Mouse (Mus musculus) gastrocnemius, postnatal 36 days (tissue): ENCODE data around the gene Sumf1. TPM values are rescaled to one million over a fixed set of nuclear protein-coding genes. Genes with fewer than 3 reads are reported as not detected.

Experiments used
- DNase-seq, 2 experiments: peaks; one replicate each; pipeline ENCODE4 v3.0.0; 2022
- intact Hi-C: fragments of 180-260 bp; cut with DNase I; formaldehyde crosslinking; loops from one replicate; pipeline ENCODE4 v1.15.1; 2025
- total RNA-seq, 2 experiments: library from RNA; stranded (reverse); gene quantifications; 2 replicates each; pipeline ENCODE4 v1.2.3; 2021

Gene Sumf1
- total RNA-seq, 2 experiments from 2014 or later: 7.6 to 8.4 TPM

DNA sequence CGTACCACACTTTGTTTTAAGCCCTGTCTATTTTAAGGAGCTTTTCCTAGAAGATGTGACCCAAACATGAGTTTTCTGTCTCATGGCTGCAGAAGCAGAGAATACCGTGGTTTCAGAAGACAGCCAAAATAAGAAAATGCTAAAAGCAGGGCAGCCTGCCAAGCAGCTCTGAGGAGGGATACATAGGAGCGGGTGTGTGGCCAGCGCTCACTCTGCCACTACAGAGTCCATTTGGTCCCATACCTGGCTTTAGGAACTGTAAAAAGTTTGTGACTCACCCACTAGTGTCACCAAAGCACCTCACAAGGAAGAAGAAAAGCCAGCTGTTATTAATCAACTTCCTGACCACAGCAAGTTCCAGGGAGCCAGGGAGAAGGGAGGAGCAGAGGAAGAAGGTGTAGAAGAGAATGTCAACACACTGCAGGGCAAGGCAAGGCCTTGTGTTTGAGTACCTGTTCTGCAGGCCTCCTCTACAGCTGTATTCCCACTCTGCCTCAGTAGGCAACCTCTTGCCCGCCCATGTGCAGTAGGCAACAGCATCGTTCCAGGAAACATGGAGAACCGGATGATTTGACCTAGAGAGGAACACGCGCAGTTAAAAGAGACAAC, 32.6 kb downstream of the Sumf1 start:
- DNase-seq: no peak
- intact Hi-C loops: no loop called here

DNA sequence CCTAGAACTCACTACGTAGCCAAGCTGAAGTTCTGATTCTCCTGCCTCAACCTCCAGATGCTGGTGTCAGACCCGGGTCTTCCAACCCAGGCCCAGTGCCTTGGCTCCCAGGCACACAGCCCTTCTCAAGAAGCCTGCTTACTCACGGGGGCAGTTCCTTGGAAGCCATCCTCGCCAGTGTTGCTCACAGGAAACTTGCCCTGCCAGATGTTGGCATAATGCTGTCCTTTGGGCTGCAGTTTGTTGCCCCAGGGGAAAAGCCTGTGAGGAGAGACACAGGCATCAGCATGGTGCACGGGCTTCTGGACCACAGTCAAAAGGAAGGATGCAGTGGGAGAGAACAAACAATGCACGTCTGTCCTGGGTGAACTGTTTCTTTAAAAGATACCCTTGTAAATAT, 33.3 kb downstream of the Sumf1 start:
- intact Hi-C loops: no loop called here
- no peak for DNase-seq

DNA sequence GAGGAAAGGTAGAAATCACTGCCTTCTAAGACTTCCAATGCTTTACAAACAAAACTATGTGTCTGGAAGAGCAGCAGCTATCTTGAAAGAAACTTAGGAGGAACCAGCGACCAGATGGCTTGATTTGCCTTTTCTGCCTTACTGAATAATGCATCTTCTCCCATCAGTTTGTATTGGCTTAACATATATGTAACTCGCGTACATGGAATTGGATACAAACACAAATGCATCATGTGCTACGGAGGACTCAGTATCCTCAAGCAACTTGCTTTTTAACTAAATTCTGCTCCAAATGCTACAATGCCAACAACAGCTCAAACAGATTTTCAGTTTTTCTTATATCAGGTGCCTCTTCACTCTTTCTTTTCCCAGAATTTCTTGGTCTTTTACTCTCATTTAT, 36.1 kb downstream of the Sumf1 start:
- intact Hi-C loops: no loop called here
- no peak for DNase-seq

DNA sequence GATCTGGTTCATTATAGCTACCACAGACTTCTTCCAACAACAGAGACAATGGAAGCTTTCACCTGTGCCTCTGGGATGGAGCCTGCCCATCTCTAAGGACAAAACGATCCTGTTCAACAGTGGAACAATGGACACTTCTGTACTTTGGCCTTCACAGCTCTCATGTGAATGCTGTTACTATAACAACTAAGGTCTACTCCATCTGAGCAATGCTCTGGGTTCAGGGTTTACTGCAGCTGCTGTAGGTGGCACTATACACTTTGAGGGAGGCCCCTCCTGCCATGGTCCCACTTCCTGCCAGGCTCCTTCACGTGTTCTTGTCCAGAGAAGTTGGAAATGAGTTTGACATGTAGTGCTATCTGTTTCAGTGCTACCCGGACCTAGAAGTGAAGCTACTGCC, 36.9 kb downstream of the Sumf1 start:
- no peak for DNase-seq
- intact Hi-C loops: no loop called here

DNA sequence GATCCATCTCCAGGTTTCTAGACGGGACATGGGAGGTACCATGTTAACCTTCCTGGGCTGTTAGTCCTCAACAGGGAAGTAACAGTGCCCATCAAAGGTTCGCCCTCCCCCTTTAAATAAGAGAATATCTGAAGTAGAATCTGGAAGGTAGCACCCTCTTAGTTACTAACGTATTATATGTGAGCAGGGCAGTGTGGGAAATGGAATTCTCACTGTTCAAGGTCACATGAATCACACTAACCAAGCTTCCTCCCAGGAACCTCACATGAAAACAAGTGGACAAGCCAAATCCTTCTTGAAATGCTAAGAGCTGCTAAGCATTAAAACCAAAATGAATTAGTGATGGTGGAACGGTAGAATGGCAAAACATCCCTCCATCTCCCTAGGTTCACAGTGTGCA, 38.7 kb downstream of the Sumf1 start:
- intact Hi-C loops: no loop called here

DNA sequence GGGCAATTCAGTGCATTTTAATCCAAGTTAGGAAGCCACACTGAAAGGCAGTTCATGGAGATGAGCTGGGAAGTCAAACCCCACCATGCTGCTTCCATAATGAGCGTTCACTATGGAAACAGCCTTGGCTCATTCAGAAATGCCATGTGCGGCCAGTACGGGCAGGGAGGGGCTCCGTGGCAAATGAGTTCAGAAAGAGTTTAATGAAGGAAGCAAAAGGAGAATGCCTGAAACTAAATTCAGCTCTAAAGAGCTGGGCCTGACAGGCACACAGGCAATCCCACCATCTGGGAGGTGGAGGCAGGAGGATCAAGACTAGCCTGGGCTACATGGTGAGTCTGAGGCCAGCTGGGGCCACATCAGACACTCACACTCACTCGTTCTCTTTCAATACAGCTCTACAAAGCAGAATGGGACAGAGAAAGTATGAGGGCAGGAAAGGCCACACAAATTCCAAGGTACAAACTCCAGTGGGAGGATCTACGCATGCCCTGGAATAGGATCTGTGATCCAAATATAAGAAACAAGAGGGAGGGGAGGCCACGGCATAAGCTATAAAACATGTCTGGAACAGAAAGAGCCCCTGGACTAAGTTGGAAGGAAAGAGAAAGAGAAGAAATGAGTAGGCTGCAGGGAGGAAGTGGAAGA, 39.3 kb downstream of the Sumf1 start:
- no peak for DNase-seq
- intact Hi-C loops: no loop called here

More for the DNA sequence above, 38.7 kb downstream of the Sumf1 start:
- no peak for DNase-seq

DNA sequence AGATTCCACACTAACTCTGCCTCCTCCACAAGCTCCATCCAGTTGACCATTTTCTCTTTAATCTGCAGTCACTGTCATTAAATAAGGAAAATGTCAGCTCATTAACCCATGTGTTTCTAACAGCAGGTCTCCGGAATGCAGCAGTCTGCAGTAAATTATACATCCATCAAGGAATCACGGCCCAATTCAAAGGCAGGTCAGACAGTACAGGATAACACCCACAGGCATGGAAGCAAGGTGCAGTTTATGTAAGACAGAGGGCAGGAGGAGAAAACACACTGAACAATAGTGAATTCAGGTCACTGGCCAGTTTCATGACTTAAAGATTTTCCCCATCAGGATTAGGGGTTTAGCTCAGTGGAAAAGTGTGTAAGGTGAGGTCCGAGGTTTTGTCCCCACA, 40.1 kb downstream of the Sumf1 start:
- DNase-seq: no peak
- intact Hi-C loops: no loop called here

DNA sequence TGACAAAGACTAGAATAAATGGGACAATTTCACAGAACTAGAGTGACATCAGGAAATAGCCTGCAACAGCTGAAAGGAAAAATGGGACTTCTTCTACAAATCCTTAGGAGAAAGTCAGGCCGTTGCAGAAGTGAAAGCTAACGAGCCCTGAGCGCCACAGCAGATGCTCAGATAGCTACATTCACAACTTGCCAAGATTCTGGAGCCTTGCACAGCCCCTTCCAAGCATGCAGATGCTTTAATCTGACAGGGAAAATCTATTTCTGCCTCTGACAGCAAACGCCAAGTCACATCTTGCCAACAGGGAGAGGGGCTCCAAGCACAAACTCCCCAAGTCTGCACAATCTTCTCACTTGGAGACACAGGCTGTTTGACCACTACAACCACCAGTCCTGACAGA, 42.6 kb downstream of the Sumf1 start:
- intact Hi-C loops: no loop called here
- no peak for DNase-seq

DNA sequence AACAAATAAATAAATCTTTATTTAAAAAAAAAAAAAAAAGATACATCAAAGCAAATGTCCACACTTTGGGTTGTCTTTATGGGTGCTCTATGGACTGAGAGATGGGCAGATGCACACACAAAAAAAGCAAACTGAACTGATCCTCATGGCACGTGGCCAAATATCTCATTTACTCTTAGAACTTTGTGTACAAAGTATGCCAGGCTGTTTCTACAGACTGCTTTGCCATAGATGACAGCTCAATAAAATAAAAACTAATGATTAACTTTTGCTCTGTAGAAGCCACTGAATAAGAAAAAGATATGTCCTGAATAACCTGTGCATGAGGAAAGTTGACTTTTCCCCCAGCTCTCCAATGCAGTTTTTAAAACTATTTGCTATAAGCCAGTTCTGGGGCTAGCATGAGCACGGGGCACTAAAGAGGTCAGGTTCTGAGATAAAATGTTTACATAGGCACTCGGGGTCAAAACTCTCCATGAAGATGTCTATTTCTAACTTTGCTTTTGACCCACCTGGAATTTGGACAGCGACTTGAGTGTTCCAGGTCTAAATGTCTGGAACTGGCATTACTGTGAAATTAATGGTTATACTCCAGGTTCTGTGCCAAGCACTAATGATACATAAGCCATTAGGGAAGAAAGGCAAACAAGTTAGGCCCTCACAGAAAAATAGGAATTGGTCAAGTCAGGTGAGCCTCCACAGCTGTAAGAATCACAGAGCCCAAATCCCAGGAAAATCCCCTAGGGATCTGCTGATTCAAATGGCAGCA, 44.5 kb downstream of the Sumf1 start:
- DNase-seq: no peak
- intact Hi-C loops: no loop called here

DNA sequence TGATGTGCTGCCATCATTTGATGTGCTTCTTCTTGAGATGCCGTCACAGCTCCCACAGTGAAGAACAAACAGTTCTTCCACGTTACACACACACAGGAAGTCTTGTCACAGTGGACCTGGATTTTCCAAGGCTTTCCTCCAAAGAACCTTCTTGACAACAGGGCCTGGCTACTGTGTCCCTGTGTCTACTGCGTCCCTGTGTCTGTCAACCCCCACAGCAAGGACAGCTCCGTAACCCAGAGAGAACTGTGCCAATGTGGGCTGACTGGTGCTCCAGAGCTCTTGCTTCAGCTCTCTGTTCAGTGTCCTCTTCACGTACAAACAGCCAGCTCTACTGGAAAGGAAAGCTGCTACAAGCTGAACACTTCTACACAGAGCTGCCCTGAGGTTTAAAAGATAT, 48.4 kb downstream of the Sumf1 start:
- intact Hi-C loops: no loop called here
- no peak for DNase-seq

DNA sequence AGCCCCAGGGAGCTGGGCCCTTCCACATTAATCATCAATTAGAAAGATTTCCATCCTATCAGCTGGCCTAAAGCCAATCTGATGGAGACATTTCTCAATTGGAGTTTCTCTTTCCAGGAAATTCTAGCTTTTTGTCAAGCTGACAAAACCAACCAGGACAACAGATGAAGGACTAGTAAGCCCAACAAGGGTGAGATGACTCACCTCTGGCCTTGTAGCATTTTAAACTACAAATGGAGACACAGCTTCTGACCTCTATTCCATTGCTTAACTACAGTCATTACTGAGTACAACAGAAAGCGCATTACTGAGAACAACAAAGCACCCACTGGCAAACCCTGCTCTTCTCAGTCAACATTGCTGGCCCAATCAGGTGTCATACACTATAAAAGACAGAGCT, 49.1 kb downstream of the Sumf1 start:
- intact Hi-C loops: no loop called here
- DNase-seq: no peak

DNA sequence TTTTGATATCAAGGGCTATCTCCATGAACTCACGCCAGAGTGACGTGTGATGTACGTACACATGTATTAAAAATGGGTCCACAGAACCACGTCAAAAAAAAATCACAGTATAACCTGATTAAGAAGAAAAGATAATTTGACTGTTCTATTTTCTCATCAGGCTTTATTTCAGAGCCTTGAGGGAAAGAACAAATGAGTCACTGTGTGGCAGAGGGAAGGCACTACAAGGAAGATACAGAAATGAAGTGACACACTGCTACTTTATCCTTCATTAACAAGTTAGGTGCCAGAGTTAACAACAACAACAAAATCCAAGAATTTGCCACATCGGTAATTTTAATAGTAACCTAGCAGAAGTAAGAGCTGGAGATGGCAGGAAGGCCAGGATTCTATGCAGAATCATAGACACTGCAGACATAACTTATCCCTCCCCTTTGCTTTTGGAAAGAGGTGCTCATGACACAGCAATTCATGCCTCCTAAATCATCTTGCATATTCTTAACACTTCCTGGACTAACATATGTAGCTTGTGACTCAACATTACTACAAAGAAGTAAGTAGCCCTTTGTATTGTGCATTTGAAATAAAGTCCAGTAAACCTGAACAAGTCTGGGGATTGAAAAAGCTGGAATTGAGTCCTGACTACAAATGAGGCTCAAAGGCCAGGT, 53.0 kb downstream of the Sumf1 start:
- no peak for DNase-seq
- intact Hi-C loops: no loop called here

DNA sequence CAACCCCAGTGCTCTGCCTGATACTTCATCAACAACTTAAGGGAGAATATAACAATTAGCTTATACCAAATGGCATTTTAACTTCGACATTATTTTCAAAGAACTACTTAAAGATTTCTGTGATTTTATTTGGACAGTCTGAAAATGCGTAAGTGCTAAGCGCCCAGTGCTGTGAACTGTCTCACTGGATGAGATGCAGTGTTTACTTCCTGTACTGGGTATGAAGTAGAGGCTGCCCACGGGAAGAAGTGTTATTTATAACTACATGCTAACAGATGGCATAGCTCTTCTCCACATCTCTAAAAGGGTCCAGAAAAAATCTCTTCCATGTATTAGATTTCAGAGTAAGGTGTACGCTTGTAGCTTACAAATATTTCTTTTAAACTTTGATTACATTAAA, 54.7 kb downstream of the Sumf1 start:
- DNase-seq: no peak
- intact Hi-C loops: no loop called here

DNA sequence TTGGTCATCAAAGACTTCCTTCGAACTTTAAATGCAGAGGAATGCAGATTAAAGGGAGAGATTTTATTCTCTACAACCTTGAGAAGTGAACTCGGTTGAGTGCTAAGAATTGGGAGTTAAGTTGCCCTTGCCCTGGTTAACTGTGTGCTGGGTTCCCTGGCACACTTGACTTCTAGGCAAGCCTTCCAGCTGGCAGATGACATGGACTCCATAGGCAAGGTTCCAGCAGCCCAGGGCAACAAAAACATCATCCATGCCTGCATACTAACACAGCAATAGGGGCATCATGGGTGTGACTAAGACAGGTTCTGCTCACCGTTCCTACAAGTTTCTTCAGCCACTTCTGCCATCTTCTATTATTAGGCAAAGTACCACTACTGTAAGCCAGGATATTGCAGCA, 58.8 kb downstream of the Sumf1 start:
- intact Hi-C loops: no loop called here
- DNase-seq: peak in 1 of 2 experiments; percentile 5

DNA sequence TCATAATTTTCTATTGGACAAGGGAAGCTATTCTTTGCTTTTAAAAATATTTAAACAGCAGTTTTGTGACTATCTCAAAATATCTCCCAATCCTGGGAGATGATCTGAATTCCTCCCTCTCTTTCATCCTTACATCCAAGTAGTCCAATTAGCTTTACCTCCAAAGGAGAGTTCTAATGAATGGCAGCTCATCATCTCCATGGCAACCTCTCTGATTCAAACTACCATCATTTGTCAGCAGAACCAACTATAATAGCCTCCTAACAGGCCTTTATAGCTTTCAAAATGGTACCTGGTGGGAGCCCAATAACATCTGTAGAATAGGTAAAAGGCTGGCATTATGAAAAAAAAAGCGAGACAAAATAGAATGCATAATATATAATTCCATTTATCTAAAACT, 59.9 kb downstream of the Sumf1 start:
- no peak for DNase-seq
- intact Hi-C loops: no loop called here

DNA sequence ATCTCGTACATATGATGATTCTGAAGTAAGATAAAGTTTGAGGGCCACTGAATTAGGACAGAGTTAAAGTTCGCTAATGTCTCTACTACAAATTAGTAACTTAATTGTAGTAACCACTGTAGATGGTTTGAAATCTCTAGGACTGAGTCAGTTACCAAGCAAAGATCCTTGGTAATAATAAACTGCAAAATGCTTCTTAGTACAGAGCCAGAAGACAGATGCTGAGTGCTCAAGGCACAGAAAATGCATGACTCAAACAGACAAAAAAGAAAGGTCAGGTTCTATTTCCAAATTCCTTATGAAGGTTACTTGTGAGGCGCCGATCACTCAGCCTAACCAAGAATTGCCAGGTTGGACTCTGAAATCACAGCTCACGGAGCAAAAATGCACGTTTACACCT, 67.5 kb downstream of the Sumf1 start:
- no peak for DNase-seq
- intact Hi-C loops: no loop called here

DNA sequence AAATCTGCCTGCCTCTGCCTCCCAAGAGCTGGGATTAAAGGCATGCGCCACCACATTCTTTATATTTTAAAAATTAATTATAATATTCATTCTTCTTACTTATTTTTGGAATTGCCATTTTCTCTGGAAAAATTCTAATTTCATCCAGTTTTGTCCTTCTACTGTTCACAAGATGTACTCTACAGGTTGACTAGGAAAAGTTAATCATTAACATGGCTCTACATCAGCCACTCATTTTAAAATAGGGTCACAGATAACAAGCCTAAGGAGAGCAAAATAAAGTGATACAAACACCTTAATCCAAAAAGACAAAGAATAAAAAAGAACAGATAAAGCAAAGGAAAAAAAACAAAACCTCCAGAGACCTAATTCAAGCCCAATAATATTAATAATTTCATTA, 70.4 kb downstream of the Sumf1 start:
- intact Hi-C loops: no loop called here
- DNase-seq: no peak

DNA sequence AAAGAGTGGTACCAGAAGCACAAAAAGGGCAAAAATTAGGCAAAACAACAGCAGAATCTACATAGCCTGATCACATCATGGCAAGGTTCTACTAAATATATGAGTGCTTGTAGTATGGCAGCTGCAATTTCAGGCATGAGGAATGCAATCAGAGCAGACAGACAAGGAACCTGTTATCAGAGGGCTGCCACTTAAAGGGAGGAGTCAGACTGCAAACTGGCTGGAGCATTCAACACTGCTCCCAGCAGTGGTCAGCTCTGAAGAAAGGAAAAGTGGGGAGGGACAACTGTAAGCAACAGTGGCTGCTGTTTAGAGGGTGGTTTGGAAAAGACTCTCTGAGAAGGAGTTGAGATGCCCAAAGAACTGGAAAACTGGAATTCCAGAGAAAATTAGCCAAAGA, 73.7 kb downstream of the Sumf1 start:
- DNase-seq: no peak
- intact Hi-C loops: no loop called here

DNA sequence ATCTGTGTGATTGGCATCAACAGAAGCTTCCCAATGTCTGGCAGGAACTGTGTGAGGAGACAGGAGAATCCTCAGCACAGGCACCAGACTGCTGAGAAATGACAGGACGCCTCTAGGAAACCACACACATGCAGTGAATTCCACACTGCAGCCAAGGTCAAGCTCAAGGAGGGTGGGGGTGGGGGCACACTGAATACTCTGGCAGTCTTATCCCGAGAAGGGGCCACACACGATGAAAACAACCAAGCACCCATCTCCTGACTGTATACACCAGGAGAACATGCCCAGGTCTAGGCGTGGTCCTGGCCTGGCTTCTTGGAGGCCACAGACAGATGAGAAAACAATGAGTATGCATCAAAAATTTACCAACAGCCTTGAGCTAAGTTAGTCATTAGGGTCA, 75.0 kb downstream of the Sumf1 start:
- intact Hi-C loops: no loop called here
- DNase-seq: no peak

DNA sequence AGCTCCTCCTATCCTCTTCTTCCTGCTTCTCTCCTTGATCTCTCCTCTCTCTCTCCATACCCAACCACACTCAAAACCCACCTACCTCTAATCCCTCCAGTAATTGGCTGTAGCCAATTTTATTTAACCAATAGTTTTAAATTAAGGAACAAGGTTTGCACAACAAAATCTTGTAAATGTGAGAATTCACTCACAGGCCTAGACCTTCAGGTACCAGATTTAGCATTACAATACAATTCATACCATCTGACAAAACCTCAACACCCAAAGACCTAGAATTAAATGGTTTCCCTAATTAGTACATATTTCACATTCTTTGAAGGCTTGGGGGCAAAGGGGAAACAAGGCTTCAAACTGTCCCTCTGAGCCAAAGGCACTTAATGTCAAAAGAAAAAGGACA, 78.0 kb downstream of the Sumf1 start:
- intact Hi-C loops: no loop called here
- no peak for DNase-seq
